Mouse (Mus musculus): Measurements from ENCODE around the gene Hsd17b14. TPM values are rescaled to one million over a fixed set of nuclear protein-coding genes. Genes with fewer than 3 reads are reported as not detected.

The Hsd17b14 gene
- polyA plus RNA-seq, 1 experiment from 2014 or later, result 0.66 TPM

DNA sequence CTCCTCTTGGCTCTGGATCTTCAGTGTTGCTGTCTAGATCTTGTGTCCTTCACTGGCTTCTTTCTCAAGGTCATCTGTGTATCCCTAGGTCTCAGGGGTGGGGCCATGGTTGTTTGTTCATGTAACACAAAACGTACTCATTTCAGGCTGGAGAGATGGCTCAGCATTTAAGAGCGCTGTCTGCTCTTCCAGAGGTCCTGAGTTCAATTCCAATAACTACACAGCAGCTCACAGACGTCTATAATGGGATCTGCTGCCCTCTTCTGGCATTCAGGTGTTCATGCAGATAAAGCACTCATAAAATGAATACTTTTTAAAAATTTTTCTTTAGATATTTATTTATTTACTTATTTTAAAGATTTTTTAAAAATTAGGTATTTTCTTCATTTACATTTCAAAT, 36.2 kb downstream of the Hsd17b14 start:
- Histone ChIP-seq H3K4me2 (ENCODE audit: low read depth, low read length) (no peak overlapping the region), H3K4me1 (ENCODE audit: control insufficient read depth, insufficient read depth, low read length) (peaks cover 2% of the 10 kb centered on the region; the same call in 1 of the 2 replicates), H3K27me3 (ENCODE audit: control insufficient read depth, insufficient read depth, low read length) (no peaks in the 10 kb centered on the region), H3K4me3 (ENCODE audit: low read length) (no peak overlapping the region), H3K9me3 (replicated peaks; ENCODE audit: control insufficient read depth, low read length) (no peaks in the 10 kb centered on the region), H3K27ac (ENCODE audit: low read length) (no peak overlapping the region), H3K36me3 (ENCODE audit: control insufficient read depth, insufficient read depth) (peaks cover 1% of the 10 kb centered on the region; the same call in 1 of the 2 replicates), H3K9ac (ENCODE audit: low read length) (no peak overlapping the region)
- no peak for ATAC-seq (replicated peaks; ENCODE audit: extremely low read depth, insufficient read depth, low FRiP score)
- 58% methylated on average over 3 of the region's 3 CpGs for WGBS

DNA sequence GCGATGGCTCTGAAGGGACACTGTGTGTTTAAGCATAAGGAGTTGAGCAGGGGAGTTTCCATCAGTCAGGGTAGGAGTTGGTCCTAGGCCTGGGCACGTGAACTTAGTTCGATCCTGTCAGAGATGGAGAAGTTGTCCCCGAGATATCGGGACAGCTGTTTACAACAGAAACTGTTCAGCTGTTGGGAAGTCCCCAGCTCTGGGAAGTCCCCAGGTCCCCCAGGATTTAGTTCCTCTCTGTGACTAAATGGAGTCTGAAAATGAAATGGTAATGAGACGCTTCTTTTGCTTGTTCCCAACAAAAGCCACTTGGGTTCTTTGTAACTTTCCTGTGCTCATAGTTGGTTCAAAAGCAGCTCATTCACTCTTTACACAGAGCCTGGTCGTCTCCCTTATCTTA, 37.2 kb downstream of the Hsd17b14 start:
- H3K9me3 ChIP-seq (replicated peaks; ENCODE audit: control insufficient read depth, low read length), result no peaks in the 10 kb centered on the region
- no peak overlapping the region for H3K4me2 ChIP-seq (ENCODE audit: low read depth, low read length)
- ATAC-seq (replicated peaks; ENCODE audit: extremely low read depth, insufficient read depth, low FRiP score), result no peak
- peaks cover 2% of the 10 kb centered on the region; the same call in 1 of the 2 replicates for H3K4me1 ChIP-seq (ENCODE audit: control insufficient read depth, insufficient read depth, low read length)
- H3K27me3 ChIP-seq (ENCODE audit: control insufficient read depth, insufficient read depth, low read length), result no peaks in the 10 kb centered on the region
- H3K4me3 ChIP-seq (ENCODE audit: low read length), result no peak overlapping the region
- no peak overlapping the region; the same call in 1 of the 2 replicates for H3K27ac ChIP-seq (ENCODE audit: low read length)
- 68% methylated on average over 7 of the region's 7 CpGs for WGBS
- no peaks in the 10 kb centered on the region for H3K36me3 ChIP-seq (ENCODE audit: control insufficient read depth, insufficient read depth)
- H3K9ac ChIP-seq (ENCODE audit: low read length), result no peak overlapping the region

DNA sequence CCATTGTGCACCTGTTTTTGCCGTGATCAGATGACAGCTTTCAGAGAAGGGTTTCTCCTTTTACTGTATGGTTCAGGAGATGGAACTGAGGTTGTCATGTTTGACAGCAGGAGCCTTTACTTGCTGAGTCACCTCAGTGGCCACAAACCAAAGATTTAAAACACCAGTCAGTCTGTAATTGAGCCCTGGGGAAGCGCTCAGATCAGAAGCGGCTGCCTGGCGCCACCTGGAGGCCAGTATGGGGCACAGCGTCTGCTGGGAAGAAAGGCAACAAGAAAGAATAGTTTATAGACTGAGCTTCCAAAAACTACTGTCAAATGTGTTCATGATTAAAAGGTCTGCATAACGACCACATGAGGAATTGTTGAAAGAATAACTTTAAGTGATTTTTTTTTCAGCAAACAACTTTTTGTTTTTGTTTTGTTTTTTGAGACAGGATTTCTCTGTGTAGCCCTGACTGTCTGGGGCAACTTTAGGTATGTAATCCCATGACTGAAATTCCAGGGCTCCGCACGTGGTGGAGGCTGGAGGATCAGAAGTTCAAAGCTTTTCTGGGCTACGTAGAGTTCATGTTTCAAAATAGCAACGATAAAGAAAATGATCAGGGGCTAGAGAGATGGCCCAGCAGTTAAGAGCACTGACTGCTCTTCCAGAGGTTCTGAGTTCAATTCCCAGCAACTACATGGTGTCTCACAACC, 38.6 kb downstream of the Hsd17b14 start:
- Histone ChIP-seq H3K9ac (ENCODE audit: low read length) (no peak overlapping the region), H3K27me3 (ENCODE audit: control insufficient read depth, insufficient read depth, low read length) (no peaks in the 10 kb centered on the region), H3K9me3 (replicated peaks; ENCODE audit: control insufficient read depth, low read length) (no peaks in the 10 kb centered on the region), H3K27ac (ENCODE audit: low read length) (no peak overlapping the region), H3K36me3 (ENCODE audit: control insufficient read depth, insufficient read depth) (no peaks in the 10 kb centered on the region), H3K4me2 (ENCODE audit: low read depth, low read length) (no peak overlapping the region), H3K4me3 (ENCODE audit: low read length) (no peak overlapping the region), H3K4me1 (ENCODE audit: control insufficient read depth, insufficient read depth, low read length) (peaks cover 2% of the 10 kb centered on the region; the same call in 1 of the 2 replicates)
- no peak for ATAC-seq (replicated peaks; ENCODE audit: extremely low read depth, insufficient read depth, low FRiP score)
- WGBS, result 14% methylated on average over 10 of the region's 10 CpGs

DNA sequence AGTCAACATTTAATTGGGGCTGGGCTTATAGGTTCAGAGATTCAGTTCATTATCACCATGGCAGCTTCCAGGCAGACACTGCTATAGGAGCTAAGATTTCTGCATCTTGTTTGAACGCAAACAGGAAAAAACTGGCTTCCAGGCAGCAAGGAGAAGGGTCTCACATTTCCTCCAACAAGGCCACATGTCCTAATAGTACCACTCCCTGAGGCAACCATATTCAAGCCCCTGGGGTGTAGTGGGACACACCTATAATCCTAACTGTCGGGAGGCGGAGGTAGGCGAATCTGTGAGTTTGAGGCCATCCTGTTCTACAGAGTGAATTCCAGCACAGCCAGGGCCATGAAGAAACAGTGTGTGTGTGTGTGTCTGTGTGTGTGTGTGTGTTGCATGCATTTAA, 40.5 kb downstream of the Hsd17b14 start:
- Histone ChIP-seq H3K4me2 (ENCODE audit: low read depth, low read length) (no peak overlapping the region), H3K9ac (ENCODE audit: low read length) (no peak overlapping the region), H3K4me1 (ENCODE audit: control insufficient read depth, insufficient read depth, low read length) (no peaks in the 10 kb centered on the region; the same call in 1 of the 2 replicates), H3K27me3 (ENCODE audit: control insufficient read depth, insufficient read depth, low read length) (no peaks in the 10 kb centered on the region), H3K4me3 (ENCODE audit: low read length) (no peak overlapping the region), H3K27ac (ENCODE audit: low read length) (no peak overlapping the region), H3K9me3 (replicated peaks; ENCODE audit: control insufficient read depth, low read length) (no peaks in the 10 kb centered on the region), H3K36me3 (ENCODE audit: control insufficient read depth, insufficient read depth) (no peaks in the 10 kb centered on the region)
- WGBS, result 84% methylated on average over 4 of the region's 4 CpGs
- ATAC-seq (replicated peaks; ENCODE audit: extremely low read depth, insufficient read depth, low FRiP score), result no peak

DNA sequence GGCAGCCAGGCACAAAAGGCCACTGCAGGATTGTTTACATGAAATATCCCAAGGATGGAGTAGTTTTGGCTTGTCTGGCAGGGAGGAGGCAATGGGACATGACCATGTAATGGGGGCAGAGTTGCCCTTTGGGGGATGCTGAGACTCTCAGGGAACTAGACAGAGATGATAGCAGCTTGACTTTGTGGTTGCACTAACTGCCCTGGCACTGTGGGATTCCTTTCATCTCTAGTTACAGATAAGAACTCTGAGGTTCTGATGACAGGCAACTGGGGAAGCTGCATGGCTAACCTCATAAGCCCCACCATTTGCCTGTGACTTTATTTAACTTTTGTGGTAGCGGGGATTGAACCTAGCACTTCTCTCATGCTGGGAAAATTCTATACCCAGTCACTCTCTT, 41.4 kb downstream of the Hsd17b14 start:
- H3K9ac ChIP-seq (ENCODE audit: low read length), result no peak overlapping the region
- H3K27me3 ChIP-seq (ENCODE audit: control insufficient read depth, insufficient read depth, low read length), result no peaks in the 10 kb centered on the region
- 65% methylated on average over 1 of the region's 1 CpGs for WGBS
- ATAC-seq (replicated peaks; ENCODE audit: extremely low read depth, insufficient read depth, low FRiP score), result no peak
- H3K9me3 ChIP-seq (replicated peaks; ENCODE audit: control insufficient read depth, low read length), result no peaks in the 10 kb centered on the region
- no peaks in the 10 kb centered on the region; the same call in 1 of the 2 replicates for H3K4me1 ChIP-seq (ENCODE audit: control insufficient read depth, insufficient read depth, low read length)
- H3K36me3 ChIP-seq (ENCODE audit: control insufficient read depth, insufficient read depth), result no peaks in the 10 kb centered on the region
- no peak overlapping the region for H3K27ac ChIP-seq (ENCODE audit: low read length)
- H3K4me2 ChIP-seq (ENCODE audit: low read depth, low read length), result no peak overlapping the region
- H3K4me3 ChIP-seq (ENCODE audit: low read length), result no peak overlapping the region

DNA sequence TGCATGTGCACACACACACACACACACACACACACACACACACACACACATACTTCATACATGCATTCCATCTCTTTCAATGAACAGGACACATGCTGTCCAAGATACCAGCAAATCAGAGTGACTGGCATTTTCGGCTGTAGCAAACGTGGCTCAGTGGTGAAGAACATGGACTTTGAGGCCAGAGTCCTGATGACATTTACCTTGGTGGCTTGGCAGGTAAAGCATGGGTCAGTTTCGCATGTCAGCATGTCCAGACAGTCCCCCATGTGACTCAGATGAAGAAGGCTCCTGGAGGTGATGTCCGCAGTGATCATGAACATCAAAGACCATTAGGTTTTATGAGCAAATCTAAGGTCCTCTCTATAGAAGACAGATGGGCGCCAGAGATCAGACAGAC, 42.3 kb downstream of the Hsd17b14 start:
- no peaks in the 10 kb centered on the region for H3K27me3 ChIP-seq (ENCODE audit: control insufficient read depth, insufficient read depth, low read length)
- H3K9me3 ChIP-seq (replicated peaks; ENCODE audit: control insufficient read depth, low read length), result no peaks in the 10 kb centered on the region
- no peaks in the 10 kb centered on the region; the same call in 1 of the 2 replicates for H3K4me1 ChIP-seq (ENCODE audit: control insufficient read depth, insufficient read depth, low read length)
- 84% methylated on average over 5 of the region's 5 CpGs for WGBS
- H3K4me2 ChIP-seq (ENCODE audit: low read depth, low read length), result no peak overlapping the region
- H3K4me3 ChIP-seq (ENCODE audit: low read length), result no peak overlapping the region
- no peak overlapping the region for H3K9ac ChIP-seq (ENCODE audit: low read length)
- no peak overlapping the region for H3K27ac ChIP-seq (ENCODE audit: low read length)
- no peak for ATAC-seq (replicated peaks; ENCODE audit: extremely low read depth, insufficient read depth, low FRiP score)
- no peaks in the 10 kb centered on the region for H3K36me3 ChIP-seq (ENCODE audit: control insufficient read depth, insufficient read depth)

DNA sequence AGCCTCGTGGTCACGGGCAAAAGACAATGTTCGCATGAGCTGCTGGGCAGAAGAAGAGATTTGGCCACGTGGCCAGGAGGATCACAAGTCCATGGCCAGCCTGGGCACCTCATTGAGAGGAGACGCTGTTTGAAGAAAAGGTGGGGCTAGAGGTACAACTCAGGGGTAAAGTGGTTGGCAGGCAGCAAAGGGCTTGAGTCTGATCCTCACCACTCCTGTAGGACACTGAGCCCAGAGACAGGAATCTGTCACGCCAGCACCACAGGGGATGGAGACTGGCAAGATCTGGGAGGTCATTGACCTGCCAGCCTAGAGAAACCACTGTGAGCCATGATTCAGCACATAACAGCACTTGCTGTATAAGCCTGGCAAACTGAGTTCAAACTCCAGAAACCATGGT, 42.8 kb downstream of the Hsd17b14 start:
- WGBS, result 90% methylated on average over 6 of the region's 6 CpGs

DNA sequence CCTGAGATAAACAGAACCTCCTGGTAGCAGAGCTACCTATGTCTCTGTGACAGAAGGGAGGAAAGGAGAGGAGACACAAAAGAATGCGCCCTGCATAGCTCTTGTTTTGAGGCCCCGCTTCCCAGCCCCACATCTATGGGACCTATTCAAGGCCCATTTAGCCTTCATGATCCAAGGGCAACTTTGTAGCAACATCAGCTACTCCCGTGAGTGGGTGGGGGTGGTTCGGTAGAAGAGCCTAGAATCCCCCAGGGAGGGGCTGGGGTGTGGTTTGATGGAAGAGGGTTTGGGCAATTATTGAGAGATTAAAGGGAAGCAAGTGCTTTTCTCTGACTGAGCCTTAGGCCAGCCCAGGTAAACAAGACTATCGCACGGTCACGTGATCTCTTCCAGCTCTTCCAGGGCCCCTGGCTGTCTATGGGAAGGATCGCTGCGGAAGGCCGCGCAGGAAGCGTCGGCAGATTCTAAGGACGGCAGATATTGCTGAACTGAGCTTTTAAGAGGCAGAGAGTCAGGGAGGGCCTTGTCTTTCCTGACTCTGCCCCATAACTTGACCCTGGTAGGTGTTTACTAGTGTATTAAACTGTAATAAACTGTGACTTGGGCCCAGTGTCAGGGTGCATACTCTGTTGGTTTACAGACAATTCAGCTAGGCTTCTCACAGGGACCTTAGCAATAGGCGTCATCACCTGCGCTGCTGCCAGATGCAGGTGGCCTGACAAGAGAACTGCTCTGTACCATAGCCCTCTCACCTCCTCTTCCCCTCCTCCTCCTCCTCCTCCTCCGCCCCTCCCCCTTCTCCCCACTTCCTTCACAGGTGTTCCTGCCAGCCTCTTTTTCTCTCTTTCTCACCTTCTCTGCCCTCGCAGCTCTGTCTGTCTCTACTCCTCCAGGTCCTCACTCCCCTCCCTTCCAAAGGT, 44.5 kb downstream of the Hsd17b14 start:
- WGBS, result 39% methylated on average over 18 of the region's 18 CpGs
- Histone ChIP-seq H3K4me3 (ENCODE audit: low read length) (no peak overlapping the region), H3K4me2 (ENCODE audit: low read depth, low read length) (no peak overlapping the region)

More for the DNA sequence above, 42.8 kb downstream of the Hsd17b14 start:
- no peaks in the 10 kb centered on the region for H3K9me3 ChIP-seq (replicated peaks; ENCODE audit: control insufficient read depth, low read length)
- no peak overlapping the region for H3K9ac ChIP-seq (ENCODE audit: low read length)
- H3K27me3 ChIP-seq (ENCODE audit: control insufficient read depth, insufficient read depth, low read length), result no peaks in the 10 kb centered on the region
- no peak overlapping the region for H3K4me2 ChIP-seq (ENCODE audit: low read depth, low read length)
- no peaks in the 10 kb centered on the region; the same call in 1 of the 2 replicates for H3K4me1 ChIP-seq (ENCODE audit: control insufficient read depth, insufficient read depth, low read length)
- ATAC-seq (replicated peaks; ENCODE audit: extremely low read depth, insufficient read depth, low FRiP score), result no peak
- no peaks in the 10 kb centered on the region for H3K36me3 ChIP-seq (ENCODE audit: control insufficient read depth, insufficient read depth)
- H3K27ac ChIP-seq (ENCODE audit: low read length), result no peak overlapping the region
- no peak overlapping the region for H3K4me3 ChIP-seq (ENCODE audit: low read length)

More for the DNA sequence above, 44.5 kb downstream of the Hsd17b14 start:
- Histone ChIP-seq H3K27me3 (ENCODE audit: control insufficient read depth, insufficient read depth, low read length) (no peaks in the 10 kb centered on the region), H3K36me3 (ENCODE audit: control insufficient read depth, insufficient read depth) (no peaks in the 10 kb centered on the region), H3K4me1 (ENCODE audit: control insufficient read depth, insufficient read depth, low read length) (no peaks in the 10 kb centered on the region; the same call in 1 of the 2 replicates), H3K27ac (ENCODE audit: low read length) (no peak overlapping the region), H3K9me3 (replicated peaks; ENCODE audit: control insufficient read depth, low read length) (no peaks in the 10 kb centered on the region), H3K9ac (ENCODE audit: low read length) (no peak overlapping the region; the same call in 1 of the 2 replicates)
- no peak; the same call in 1 of the 2 replicates for ATAC-seq (replicated peaks; ENCODE audit: extremely low read depth, insufficient read depth, low FRiP score)
